In the genomic region with DNA sequence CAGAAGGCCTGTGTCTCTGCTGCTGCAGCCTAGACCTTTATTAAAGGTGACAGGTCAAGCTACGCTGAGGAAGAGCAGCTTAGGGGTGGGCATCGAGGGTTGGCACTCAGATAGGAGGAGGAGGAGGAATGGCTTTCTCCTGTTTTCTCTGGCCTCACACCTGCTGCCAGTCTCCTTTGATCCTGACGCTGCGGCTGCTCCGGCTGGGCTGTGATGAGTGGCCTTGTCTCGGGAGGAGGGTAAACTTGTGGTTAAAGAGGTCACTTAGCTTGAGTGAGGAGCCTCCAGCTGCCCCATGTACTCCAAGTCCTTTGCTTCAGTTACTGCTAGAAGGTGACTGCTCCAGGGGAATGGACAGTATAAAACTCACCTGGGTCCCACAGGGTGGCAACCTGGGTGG, we compare ENCODE assay signal across 38 mouse cellular contexts. TPM values are rescaled to one million over a fixed set of nuclear protein-coding genes. Genes with fewer than 3 reads are reported as not detected.
"Had no signal": no experiment of that assay in that cellular context is flagged by ENCODE, and none has a peak within 500 bp of the region (broad histone marks: within the 10 kb centered on the region; RNA-seq: fewer than 3 reads in every experiment).

No protein-coding gene starts in this region.

- DNase-seq: cerebellum, adult 9-11 months; cerebellum, postnatal 10 days; cerebellum, postnatal 14 days; cerebellum, postnatal 25 days; cerebellum, postnatal 36 days; embryo, embryonic 11 days; forebrain, postnatal 0 days; gastrocnemius, adult 2 months; gastrocnemius, postnatal 10 days; gastrocnemius, postnatal 14 days; gastrocnemius, postnatal 25 days; gastrocnemius, postnatal 36 days; heart, adult 11 months; heart, adult 18-20 months; heart, adult 2 months had no signal

RNA-seq across cellular contexts. Expression of a gene that starts 13.7 kb away (rescaled TPM):
- total RNA-seq: common myeloid progenitor, adult 5-6 weeks; forebrain, postnatal 0 days; gastrocnemius, adult 18-20 months; gastrocnemius, adult 2 months; gastrocnemius, adult 8-10 months; gastrocnemius, postnatal 10 days; gastrocnemius, postnatal 14 days; gastrocnemius, postnatal 25 days; gastrocnemius, postnatal 36 days; gastrocnemius, postnatal 4 days; granulocyte monocyte progenitor cell, adult 5-6 weeks; heart, adult 18-20 months; heart, adult 2 months; heart, adult 8-10 months had no signal
- polyA plus RNA-seq: cortical plate, adult 2 months; embryonic facial prominence, embryonic 10.5 days; embryonic facial prominence, embryonic 11.5 days; embryonic facial prominence, embryonic 12.5 days; embryonic facial prominence, embryonic 13.5 days; embryonic facial prominence, embryonic 14.5 days; embryonic facial prominence, embryonic 15.5 days; erythroblast, embryonic 14.5 days; forebrain, embryonic 10.5 days; forebrain, embryonic 11.5 days; forebrain, embryonic 12.5 days; forebrain, embryonic 13.5 days; forebrain, embryonic 14.5 days; forebrain, embryonic 15.5 days; forebrain, embryonic 16.5 days; forebrain, postnatal 0 days; frontal cortex, adult 2 months; heart, adult 2 months; heart, embryonic 10.5 days had no signal
